Mouse (Mus musculus): ENCODE measurements around the gene Gpr37l1. TPM values are rescaled to one million over a fixed set of nuclear protein-coding genes. Genes with fewer than 3 reads are reported as not detected.

The Gpr37l1 gene
- polyA plus RNA-seq (2017; shearing (Covaris generic)): not detected

GRCm38 (mm10) chr1:135167435-135167834 is at the start of gene Gpr37l1:
Gpr37l1 (minus strand) TSS chr1:135167681.

DNA sequence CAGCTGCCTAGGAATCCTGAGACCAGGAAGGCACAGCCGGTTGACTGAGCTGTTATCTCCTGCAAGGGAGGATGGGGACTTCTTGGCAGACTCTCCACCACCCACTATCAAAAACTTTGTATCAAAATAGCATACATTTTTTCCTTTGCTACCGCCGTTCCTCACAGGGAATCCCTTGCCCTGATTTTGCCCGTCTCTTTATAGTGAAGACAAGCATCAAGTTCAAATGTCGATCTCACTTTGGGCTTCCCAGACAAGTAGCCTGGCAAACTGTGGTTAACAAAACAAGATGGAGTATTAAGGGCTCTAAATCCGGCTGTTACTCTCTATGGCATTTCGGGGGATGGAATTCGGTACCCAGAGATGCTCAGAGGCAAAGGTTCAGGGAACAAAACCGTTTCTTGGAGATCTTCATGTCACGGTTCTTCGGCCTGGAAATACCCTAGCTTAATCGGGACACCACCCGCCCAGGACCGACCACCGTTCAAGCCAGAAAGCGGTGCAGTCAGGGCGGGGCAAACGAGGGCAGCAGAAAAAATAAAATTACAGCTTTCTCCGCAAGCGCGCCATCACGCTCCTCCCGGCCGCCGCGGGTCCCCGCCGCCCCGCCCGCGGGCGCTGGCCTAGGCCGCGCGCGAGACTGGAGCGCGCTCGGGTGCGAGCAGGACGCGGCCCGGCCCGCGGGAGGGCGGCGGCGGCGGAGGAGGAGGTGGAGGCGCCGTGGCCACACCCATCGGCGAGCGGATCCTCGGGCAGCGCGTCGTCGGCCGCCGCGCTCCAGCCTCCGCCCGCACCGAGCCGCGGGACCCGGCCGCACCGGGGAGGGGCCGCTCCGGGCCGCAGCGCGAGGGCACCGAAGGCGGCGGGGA is 21.2 kb downstream of the Gpr37l1 start, which contains the start of gene Arl8a:
Gene Arl8a (plus strand): TSS at position 748 of the 869 bp plus-strand sequence.

GRCm38 (mm10) chr1:135132473-135132872 is 35.0 kb downstream of the Gpr37l1 start, which contains the start of gene Ptpn7:
Ptpn7 (plus strand) TSS chr1:135132700.

Other genes starting within 250 kb of the Gpr37l1 start
- 11.9 TPM for gene Ppp1r12b, start 211.7 kb downstream of the Gpr37l1 start, polyA plus RNA-seq (2017; shearing (Covaris generic))
- gene Ube2t, start 205.1 kb downstream of the Gpr37l1 start, polyA plus RNA-seq (2017; shearing (Covaris generic)): 23.9 TPM
- 0.29 TPM for gene Lgr6, start 62.4 kb downstream of the Gpr37l1 start, polyA plus RNA-seq (2017; shearing (Covaris generic))
- gene Ptpn7, start 35.0 kb downstream of the Gpr37l1 start, polyA plus RNA-seq (2017; shearing (Covaris generic)): 74.2 TPM
- gene Arl8a, start 20.9 kb downstream of the Gpr37l1 start, polyA plus RNA-seq (2017; shearing (Covaris generic)): 66.2 TPM
- gene Elf3, start 90.9 kb upstream of the Gpr37l1 start, polyA plus RNA-seq (2017; shearing (Covaris generic)): not detected
- 47.2 TPM for gene Rnpep, start 116.4 kb upstream of the Gpr37l1 start, polyA plus RNA-seq (2017; shearing (Covaris generic))
- gene Timm17a, start 146.1 kb upstream of the Gpr37l1 start, polyA plus RNA-seq (2017; shearing (Covaris generic)): 96.8 TPM
- gene Lmod1, start 157.1 kb upstream of the Gpr37l1 start, polyA plus RNA-seq (2017; shearing (Covaris generic)): not detected
- gene Shisa4, start 207.6 kb upstream of the Gpr37l1 start, polyA plus RNA-seq (2017; shearing (Covaris generic)): not detected

Data from effector memory CD4-positive, alpha-beta T cell, adult 7 months (primary cell).